Mouse (Mus musculus) heart, embryonic 11.5 days (tissue): Measurements from ENCODE around the gene Slc9a3r1. TPM values are rescaled to one million over a fixed set of nuclear protein-coding genes. Genes with fewer than 3 reads are reported as not detected.
A peak's percentile ranks its signal among the peaks of the same experiment; 100 is the strongest.

ENCODE experiments used
- ATAC-seq: fragments of 200-750 bp; cut with Nextera tagmentation; replicated peaks from 2 replicates; pipeline ENCODE4 v1.8.0; 2017; ENCODE audit warnings: moderate library complexity; ENCODE audit not compliant: insufficient number of reproducible peaks, low FRiP score, low TSS enrichment
- H3K27ac ChIP-seq: fragments of 300-500 bp; sonication (generic); 2 replicates; pipeline ENCODE4 v1.5.1; 2014; ENCODE audit warnings: mild to moderate bottlenecking, low read depth, low read length
- H3K27me3 ChIP-seq: fragments of 300-500 bp; sonication (generic); 2 replicates; pipeline ENCODE4 v1.6.1; 2014; ENCODE audit warnings: mild to moderate bottlenecking, low read length, mixed read lengths; ENCODE audit not compliant: control insufficient read depth, insufficient read depth
- H3K36me3 ChIP-seq: fragments of 300-500 bp; sonication (generic); 2 replicates; pipeline ENCODE4 v1.6.1; 2014; ENCODE audit warnings: mild to moderate bottlenecking, low read length, moderate library complexity, mixed read lengths; ENCODE audit not compliant: control insufficient read depth, insufficient read depth
- H3K4me1 ChIP-seq: fragments of 300-500 bp; sonication (generic); 2 replicates; pipeline ENCODE4 v1.6.1; 2014; ENCODE audit warnings: low read length; ENCODE audit not compliant: control insufficient read depth, insufficient read depth
- H3K4me2 ChIP-seq: fragments of 300-500 bp; sonication (generic); 2 replicates; pipeline ENCODE4 v1.6.1; 2014; ENCODE audit warnings: mild to moderate bottlenecking, moderate library complexity
- H3K4me3 ChIP-seq: fragments of 300-500 bp; sonication (generic); 2 replicates; pipeline ENCODE4 v1.5.1; 2014; ENCODE audit warnings: low read depth, low read length
- H3K9ac ChIP-seq: fragments of 300-500 bp; sonication (generic); 2 replicates; pipeline ENCODE4 v1.6.1; 2014; ENCODE audit warnings: mild to moderate bottlenecking, low read depth, low read length, moderate library complexity
- H3K9me3 ChIP-seq: fragments of 300-500 bp; sonication (generic); replicated peaks from 2 replicates; pipeline ENCODE4 v1.6.1; 2016; ENCODE audit warnings: low read length; ENCODE audit not compliant: control insufficient read depth
- WGBS: fragments of 180-500 bp; shearing (Covaris S2); extraction: QIAGEN DNeasy Blood & Tissue Kit; methylation state at CpG from one replicate; pipeline ENCODE4 v1.1.7; 2014; ENCODE audit not compliant: insufficient replicate concordance; 5-methylcytosine and 5-hydroxymethylcytosine counted together
- polyA plus RNA-seq: library from polyadenylated mRNA; unstranded; fragments of >200 nt; fragmentation: Nextera tagmentation; extraction: Ambion mirVana; gene quantifications from 2 replicates; pipeline ENCODE4 v1.2.1, GENCODE M21; 2014

Slc9a3r1 gene
- polyA plus RNA-seq, 1 experiment from 2014 or later, result 31.1 TPM

GRCm38 (mm10) chr11:115147813-115148212 lies 15.3 kb upstream of the Slc9a3r1 start:
- Histone ChIP-seq H3K4me2 (no peak overlapping the region), H3K27ac (no peak overlapping the region), H3K36me3 (no peaks in the 10 kb centered on the region), H3K9me3 (no peaks in the 10 kb centered on the region), H3K27me3 (peaks cover 4% of the 10 kb centered on the region; the same call in 1 of the 2 replicates), H3K9ac (no peak overlapping the region), H3K4me1 (no peaks in the 10 kb centered on the region), H3K4me3 (no peak overlapping the region)
- 86% methylated on average over 4 of the region's 4 CpGs for WGBS
- ATAC-seq, result no peak

GRCm38 (mm10) chr11:115150741-115151254 lies 12.3 kb upstream of the Slc9a3r1 start:
- Histone ChIP-seq H3K4me2 (no peak overlapping the region), H3K27me3 (peaks cover 17% of the 10 kb centered on the region)

DNA sequence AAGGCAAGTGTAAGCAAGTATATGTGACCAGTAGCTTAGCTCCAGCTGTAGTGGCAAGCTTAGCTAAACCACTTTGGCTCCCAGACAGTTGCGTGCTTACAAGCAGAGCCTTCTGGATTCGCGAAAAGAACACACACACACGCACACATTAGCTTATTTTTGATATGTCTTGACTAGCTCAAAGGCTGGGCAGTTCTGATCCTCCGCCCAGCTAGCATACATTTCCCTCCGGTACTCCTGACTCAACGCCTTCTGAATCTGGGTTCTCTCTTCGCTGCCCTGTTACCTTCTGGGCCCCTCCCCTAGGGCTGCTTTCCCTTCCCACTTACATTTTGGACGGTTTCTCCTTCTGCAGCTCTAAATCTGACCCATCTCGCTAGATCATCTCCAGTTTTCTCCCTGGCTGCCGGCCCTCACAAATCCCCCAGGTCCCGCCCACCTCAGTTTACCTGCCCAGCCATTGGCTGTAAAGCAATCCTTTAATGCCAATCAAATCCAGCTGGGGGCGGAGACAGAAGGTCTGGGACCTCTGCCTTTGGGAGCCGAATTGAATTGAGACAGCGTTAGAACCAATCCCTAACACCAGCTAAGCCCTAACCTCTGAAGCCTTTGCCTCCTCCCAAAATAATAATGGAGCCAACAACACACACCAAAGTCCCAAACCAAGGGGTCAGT lies 11.2 kb upstream of the Slc9a3r1 start:
- WGBS, result 7% methylated on average over 15 of the region's 15 CpGs
- Histone ChIP-seq H3K27me3 (peaks cover 17% of the 10 kb centered on the region), H3K4me2 (peak overlapping the region; percentile 72), H3K9ac (peak overlapping the region; percentile 35; the same call in 1 of the 2 replicates), H3K9me3 (no peaks in the 10 kb centered on the region), H3K4me1 (peaks cover 4% of the 10 kb centered on the region), H3K4me3 (peak overlapping the region; percentile 30), H3K27ac (no peak overlapping the region), H3K36me3 (no peaks in the 10 kb centered on the region)
- no peak for ATAC-seq

More at GRCm38 (mm10) chr11:115150741-115151254, 12.3 kb upstream of the Slc9a3r1 start:
- Histone ChIP-seq H3K9me3 (no peaks in the 10 kb centered on the region), H3K9ac (no peak overlapping the region), H3K4me1 (peaks cover 4% of the 10 kb centered on the region), H3K4me3 (no peak overlapping the region), H3K27ac (no peak overlapping the region), H3K36me3 (no peaks in the 10 kb centered on the region)
- no peak for ATAC-seq
- WGBS, result 69% methylated on average over 6 of the region's 6 CpGs

DNA sequence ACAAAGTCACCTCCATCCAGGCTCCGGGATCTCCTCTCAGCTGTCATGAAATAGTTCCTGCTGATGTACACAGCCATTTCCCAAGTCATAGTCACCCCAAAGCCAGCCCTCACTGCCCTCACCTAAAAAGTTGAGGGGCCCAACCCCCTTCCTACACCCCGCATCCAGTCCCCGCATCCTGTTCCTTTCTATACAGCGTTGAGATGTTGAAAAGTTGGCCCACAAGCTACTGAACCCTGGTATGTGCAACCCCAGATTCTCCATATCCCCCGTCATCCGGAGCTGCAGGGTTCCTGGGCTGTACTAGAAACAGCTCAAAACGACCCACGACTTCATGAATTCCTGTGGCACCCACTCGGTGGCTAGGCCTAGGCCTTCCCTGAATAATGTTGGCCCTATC lies 10.1 kb upstream of the Slc9a3r1 start:
- Histone ChIP-seq H3K27me3 (peaks cover 17% of the 10 kb centered on the region), H3K9ac (no peak overlapping the region), H3K4me3 (no peak overlapping the region), H3K9me3 (no peaks in the 10 kb centered on the region), H3K4me1 (peaks cover 9% of the 10 kb centered on the region), H3K27ac (no peak overlapping the region), H3K36me3 (no peaks in the 10 kb centered on the region), H3K4me2 (no peak overlapping the region)
- 67% methylated on average over 9 of the region's 9 CpGs for WGBS
- no peak for ATAC-seq

DNA sequence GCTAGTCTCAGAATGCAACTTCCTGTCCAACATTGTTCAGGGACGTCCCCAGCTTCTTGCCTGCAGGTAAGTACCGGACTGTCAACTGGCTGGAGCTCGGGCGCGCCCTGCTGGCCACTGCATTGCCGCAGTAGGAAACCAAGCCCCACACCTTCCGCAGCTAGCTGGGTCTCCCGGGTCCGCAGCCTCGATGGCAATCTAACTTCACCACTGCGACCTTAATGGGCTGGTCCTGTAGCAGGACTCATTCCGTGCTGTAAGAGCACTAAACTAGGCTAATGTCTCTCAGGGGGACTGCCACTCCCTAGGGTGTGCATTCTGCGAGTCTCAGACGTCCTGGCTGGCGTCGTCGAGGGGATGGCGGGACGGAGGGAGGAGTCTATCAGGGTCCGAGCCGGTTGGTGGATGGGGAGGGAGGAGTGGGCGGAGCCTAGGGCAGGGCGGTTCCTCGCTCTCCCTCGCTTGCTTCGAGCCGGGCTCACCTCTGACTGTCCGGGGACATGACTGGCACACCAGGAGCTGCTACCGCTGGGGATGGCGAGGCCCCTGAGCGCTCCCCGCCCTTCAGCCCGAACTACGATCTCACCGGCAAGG lies 9.3 kb upstream of the Slc9a3r1 start:
- peak overlapping the region; percentile 64 for H3K4me2 ChIP-seq
- peak overlapping the region; percentile 38 for H3K4me3 ChIP-seq
- H3K36me3 ChIP-seq, result no peaks in the 10 kb centered on the region
- H3K27me3 ChIP-seq, result peaks cover 17% of the 10 kb centered on the region
- H3K27ac ChIP-seq, result no peak overlapping the region
- ATAC-seq, result peak; percentile 73
- H3K9me3 ChIP-seq, result no peaks in the 10 kb centered on the region
- H3K4me1 ChIP-seq, result peaks cover 14% of the 10 kb centered on the region
- WGBS, result 2% methylated on average over 35 of the region's 35 CpGs
- H3K9ac ChIP-seq, result no peak overlapping the region

DNA sequence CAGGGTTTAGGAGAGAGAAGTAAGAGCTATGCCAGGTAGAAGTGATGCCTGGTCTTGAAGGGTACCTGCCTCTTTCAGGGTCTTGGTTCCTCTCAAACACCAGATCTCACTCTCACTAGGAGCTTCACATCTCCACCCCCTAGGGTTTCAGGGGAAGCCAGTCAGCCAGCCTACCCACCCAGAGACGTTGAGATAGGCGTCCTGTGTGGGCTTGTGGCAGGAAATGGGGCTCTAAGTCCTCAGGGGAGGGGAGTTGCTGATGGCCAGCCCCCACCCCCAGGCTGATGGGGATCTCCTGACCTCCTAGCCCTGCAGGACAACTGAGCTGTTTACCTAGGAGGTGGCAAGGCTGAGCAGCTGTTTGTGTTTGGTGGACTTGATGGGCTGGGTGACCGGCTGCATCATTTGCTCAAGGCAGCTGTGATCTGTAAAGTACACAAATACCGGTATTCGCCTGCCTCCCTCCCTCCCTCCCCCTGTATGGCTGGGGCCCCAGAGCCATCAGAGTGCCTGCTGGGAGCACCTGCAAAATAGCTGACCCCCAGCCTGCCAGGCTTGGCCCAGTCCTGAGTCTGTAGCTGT lies 8.0 kb upstream of the Slc9a3r1 start:
- WGBS, result 1% methylated on average over 5 of the region's 5 CpGs
- no peak overlapping the region for H3K4me3 ChIP-seq
- no peak overlapping the region for H3K4me2 ChIP-seq
- H3K9ac ChIP-seq, result no peak overlapping the region
- peaks cover 14% of the 10 kb centered on the region for H3K4me1 ChIP-seq
- no peaks in the 10 kb centered on the region for H3K9me3 ChIP-seq
- no peak for ATAC-seq
- no peak overlapping the region for H3K27ac ChIP-seq
- peaks cover 17% of the 10 kb centered on the region for H3K27me3 ChIP-seq
- H3K36me3 ChIP-seq, result no peaks in the 10 kb centered on the region

- 18% methylated on average over 12 of the region's 12 CpGs for WGBS
- Histone ChIP-seq H3K9ac (no peak overlapping the region), H3K4me2 (peak overlapping the region; percentile 15; the same call in 1 of the 2 replicates), H3K27me3 (peaks cover 9% of the 10 kb centered on the region), H3K36me3 (no peaks in the 10 kb centered on the region), H3K9me3 (no peaks in the 10 kb centered on the region), H3K4me1 (peaks cover 29% of the 10 kb centered on the region), H3K27ac (peak overlapping the region; percentile 60), H3K4me3 (no peak overlapping the region)
- ATAC-seq, result no peak
Measured at GRCm38 (mm10) chr11:115157933-115158719, 5.0 kb upstream of the Slc9a3r1 start.
